Mouse (Mus musculus) layer of hippocampus, postnatal 36 days (tissue): ENCODE results near the gene Gzmb. TPM values are rescaled to one million over a fixed set of nuclear protein-coding genes. Genes with fewer than 3 reads are reported as not detected.
"Not testable (repeated sequence)": the region's sequence is repeated elsewhere in the genome, so short reads cannot be mapped to it uniquely, and the experiment has no call there.

Experiments
- DNase-seq, 2 experiments: peaks; one replicate each; pipeline ENCODE4 v3.0.0; 2022
- total RNA-seq, 2 experiments: library from RNA; stranded (reverse); gene quantifications; 2 replicates each; pipeline ENCODE4 v1.2.3; 2021

Gene Gzmb
- not detected for total RNA-seq

DNA sequence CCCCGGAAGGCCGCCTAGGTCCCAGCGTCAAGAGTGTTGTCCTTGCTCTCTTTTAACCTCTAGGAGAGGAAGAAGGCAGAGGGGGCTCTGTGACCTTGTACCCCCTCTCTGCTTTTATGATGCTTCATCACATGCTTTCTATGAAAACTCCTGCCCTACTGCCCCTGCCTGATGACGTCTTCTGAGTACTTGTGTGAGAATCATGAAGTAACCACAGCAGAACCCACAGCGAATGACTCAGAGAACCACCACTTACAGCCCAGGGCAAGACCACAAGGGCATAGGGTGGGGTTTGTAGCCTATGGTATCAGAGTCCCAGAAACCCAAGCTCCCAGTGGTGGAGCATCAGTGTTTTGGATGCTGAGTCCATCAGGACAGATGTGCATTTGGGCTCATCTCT, at the start of gene Gzmb:
Gene Gzmb, minus strand, starts transcription at position 108 of the 400 bp plus-strand sequence.
- no peak for DNase-seq

DNA sequence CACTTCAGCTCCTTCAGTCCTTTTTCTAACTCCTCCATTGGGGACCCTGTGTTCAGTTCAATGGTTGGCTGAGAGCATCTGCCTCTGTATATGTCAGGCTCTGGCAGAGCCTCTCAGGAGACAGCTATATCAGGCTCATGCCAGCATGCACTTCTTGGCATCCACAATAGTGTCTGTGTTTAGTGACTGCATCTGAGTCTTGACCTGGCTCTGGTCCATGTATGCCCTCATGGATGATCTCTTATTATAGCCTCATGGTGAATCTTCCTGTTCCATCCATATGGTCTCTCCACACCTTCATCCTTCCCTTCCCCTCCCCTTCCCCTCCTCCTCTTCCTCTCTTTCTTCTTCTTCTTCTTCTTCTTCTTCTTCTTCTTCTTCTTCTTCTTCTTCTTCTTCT, 49.7 kb upstream of the Gzmb start:
- not testable (repeated sequence) for DNase-seq

DNA sequence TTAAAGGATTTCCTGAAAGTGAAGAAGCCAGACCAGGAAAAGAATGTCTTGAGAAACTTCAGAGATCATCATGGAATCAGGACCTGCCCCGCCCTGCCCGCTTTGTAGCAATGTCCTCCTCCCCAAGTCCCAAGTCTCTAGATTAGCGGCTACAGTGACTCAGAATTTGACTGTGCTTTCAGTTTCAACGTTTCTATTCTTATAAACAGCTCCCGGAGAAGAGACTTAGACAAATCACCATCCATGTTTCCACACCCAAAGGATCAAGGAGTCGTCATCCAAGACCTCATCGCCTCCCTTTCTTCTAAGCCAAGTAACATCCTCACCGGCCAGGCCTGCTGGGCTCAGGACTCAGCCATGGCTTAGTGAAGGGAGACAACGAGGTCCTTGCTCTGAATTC, 48.2 kb upstream of the Gzmb start:
- DNase-seq = no peak

DNA sequence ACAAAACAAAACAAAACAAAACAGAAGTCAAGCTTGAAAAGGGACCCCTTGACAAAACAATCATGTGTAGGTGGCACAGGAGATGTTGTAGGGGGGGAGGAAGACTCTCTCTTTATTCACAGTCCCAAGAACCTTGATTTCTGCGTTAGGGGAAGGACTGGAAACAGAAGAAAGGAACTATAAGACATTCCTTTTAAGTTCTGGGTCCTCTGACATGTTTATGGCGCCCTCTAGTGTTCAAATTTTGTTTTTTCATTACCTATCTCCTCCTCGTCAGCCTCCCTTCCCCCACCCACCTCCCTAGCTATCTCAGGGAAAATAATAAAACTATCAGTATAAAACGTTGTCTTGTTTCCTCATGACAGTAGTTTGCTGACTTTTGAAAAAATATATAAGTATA, 42.1 kb upstream of the Gzmb start:
- no peak for DNase-seq

DNA sequence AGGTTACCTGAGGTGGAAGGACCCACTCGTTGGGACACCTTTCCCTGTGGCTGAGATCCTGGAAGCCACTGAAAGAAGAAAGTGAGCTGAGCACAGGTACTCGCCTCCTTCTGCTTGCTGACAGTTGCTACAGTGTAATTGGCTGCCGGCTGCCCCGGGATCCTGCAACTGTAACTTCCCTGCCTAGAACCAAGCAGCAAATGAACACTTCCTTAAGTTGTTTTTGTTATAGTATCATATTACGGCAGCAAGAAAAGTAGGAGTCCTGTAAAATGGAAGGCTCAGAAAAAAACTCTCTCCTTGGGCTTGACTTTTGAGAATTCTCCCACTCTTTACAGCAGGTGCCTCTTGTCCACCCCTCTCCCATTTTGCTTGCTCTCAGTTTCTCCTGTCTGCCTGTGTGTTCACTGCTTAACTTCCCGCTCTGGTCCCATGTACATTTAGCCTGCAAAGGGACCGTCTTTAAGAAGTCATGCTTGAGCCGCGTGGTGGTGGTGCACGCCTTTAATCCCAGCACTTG, 41.5 kb upstream of the Gzmb start:
- no peak for DNase-seq

DNA sequence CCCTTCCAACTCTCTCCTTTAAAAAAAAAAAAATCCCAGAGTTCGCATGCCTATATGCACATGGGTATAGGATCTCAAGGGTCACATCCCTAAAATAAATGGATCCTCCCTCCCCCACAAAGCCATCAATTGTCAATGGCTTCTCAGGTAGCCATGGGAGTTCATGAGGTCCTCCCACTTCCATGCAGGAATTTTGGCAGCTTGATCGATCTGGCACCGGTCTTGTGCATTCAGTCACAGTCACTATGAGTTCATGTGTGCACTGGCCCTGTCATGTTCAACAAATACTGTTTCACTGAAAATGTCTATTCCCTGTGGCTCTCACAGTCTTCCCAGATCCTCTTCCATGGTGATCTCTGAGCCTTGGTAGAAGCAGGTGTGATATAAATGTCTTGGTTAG, 40.0 kb upstream of the Gzmb start:
- DNase-seq = no peak

DNA sequence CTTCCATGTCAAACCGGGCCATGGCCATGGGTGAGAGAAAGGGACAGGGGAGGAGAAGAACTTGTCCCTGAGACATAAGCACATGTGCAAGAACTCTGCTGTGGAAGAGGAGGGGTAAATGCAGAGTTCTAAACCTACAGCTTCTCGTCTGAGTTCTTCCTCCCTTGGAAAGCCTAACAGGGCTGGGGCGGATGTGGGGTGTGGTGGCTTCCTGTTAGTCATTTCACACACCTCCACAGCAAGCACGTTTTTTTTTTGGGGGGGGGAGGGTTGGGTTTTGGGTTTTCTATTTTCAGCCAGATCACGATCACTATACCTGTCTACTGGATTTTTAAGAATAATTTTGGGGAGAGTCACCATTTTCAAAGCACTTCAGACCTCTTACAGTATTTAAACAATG, 34.7 kb upstream of the Gzmb start:
- DNase-seq = no peak

DNA sequence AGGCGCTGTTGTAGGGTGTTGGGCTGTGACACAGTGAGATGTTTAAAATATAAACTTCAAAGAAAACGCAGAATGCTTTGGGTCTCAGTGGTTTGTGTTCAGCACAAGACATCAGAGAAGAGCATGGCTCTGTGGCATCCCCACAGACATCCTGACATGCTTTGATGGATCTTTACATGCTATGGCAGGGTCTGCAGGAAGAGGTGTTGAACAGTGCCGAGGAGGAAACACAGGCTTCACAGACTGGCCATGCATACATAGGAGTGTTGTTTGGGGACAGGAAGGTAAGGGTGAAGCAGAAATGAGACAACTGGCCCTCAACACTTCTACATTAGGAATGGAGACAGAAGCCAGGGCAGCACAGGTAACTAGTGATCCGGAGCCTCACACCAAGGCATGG, 34.0 kb upstream of the Gzmb start:
- no peak for DNase-seq

DNA sequence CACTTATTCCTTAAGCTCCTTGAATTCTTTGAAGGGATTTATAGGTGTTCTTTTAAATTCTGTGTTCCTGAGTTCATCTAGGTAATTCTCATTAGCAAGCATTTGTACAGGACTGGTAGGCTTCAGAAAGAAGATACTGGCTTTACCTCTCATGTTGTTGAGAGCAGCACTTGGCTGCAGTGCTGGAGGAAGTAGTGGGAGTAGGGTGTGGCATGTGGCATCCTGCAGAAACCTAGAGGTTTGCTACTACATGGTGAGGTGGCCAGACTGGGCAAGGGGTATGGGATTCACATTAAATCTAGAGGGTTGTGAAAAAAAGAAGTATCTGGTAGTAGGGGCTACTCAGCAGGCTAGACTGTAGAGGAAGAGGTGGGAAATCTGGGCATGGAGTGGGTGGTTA, 31.1 kb upstream of the Gzmb start:
- no peak for DNase-seq

DNA sequence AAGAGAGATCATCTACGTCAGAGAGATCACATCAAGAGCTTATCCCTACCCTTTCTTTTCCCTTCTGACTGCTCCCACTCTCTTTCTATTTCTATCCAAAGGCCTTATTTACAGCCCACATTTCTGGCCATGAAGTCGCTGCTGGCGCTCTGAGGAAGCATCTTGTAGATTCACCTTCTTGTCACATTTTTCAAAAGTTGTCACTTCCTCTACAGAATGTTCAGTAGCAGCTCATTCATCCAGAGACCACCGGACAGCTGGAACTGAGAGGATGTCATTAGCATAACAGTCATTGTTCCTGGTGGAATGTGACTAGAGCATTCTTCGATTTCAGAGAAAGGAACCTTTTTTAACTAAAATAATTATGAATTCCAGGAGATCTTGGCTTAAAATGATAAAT, 26.6 kb upstream of the Gzmb start:
- no peak for DNase-seq

DNA sequence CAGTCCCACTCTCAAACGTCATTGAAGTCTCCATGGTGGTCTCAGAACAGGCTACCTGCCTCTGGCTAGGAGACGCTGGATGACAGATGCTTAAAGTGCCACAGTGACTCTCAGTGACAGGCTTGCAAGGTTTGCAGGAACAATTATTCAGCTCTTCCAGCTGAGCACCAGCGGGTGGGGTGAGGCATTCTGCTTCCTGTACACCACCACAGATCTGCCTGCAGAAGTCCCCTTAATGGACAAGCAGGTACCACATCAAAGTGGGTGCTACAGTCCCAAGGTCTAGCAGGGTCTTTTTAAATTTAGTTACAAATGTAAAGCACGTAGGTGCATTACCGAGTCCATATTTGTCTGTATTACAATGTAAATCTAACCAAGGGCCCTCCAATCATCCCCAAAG, 25.7 kb upstream of the Gzmb start:
- no peak for DNase-seq

DNA sequence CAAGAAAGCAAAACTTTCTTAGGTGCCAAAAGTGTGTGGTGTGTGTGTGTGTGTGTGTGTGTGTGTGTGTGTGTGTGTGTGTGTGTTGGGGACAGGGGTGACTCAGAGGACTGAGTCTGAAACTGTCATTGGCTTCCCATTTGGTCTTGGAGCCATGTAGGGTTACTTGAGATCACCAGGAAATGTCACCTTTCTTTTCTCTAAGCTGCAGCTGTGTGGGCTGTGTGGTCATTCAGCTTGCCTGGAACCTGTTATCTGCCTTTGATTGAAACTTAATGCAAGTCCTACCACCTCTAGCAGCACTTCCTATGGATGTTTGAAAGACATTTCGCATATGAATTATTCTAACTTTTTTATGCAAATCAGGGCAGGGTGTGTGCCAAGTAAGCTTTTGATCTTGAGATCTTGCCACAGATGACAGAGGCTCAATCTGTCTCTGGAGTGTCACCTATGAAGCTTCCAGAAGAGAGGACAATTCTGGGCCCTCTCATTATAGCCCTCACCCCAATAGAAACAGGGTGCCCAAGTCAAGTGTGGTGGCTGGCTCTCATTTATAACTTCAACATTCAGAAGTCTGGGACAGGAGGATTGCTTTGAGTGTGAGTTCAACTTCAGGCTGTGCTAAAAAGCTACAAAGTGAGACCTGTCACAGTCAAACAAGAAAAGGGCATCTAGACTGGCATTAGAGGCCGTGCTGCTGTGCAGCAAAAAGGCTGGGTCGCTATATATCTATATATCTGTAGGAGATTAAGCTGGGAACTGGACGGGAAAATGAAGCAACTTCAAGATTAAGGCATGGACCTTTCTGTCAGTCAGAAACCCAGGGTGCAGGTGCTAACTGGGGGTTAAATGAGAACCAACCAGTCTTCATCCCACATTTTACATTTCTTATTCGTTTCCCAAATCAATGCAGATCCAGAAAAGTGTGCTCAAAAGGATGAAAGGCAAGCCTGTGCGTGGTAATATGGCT, 22.6 kb upstream of the Gzmb start:
- no peak for DNase-seq

DNA sequence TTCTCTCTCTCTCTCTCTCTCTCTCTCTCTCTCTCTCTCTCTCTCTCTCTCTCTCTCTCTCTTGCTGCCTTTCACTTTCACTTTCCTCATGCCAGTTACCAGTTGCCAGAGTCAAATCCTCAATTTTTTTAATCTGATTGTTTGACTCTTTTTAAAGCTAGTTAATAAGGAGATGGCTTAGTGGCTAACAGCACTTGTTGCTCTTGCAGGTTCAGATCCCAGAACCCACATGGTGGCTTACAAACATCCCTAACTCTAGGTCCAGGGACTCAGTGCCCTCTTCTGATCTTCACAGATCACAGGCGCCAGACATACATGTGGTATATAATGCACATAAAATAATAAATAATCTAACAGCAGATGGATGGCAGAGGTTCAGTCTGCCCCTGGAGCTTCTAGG, 21.8 kb upstream of the Gzmb start:
- DNase-seq = no peak

DNA sequence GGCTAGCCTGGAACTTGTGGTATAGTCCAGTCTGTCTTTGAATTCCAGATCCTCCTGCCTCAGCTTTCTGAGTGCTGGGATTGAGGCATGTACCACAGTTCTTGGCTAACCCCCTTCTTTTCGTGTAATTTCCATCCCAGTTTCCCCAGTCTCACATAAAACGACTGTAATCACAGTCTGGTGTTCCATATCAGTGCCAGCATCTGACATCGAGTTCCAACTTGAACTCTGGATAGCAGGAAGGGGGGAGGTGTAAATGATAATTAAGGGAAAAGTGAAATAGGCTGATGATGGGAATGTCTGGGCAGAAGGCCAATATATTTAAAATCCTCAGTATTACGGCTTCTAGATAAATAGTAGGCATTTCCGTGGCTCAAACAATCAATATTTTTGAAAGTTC, 19.0 kb upstream of the Gzmb start:
- DNase-seq = no peak

DNA sequence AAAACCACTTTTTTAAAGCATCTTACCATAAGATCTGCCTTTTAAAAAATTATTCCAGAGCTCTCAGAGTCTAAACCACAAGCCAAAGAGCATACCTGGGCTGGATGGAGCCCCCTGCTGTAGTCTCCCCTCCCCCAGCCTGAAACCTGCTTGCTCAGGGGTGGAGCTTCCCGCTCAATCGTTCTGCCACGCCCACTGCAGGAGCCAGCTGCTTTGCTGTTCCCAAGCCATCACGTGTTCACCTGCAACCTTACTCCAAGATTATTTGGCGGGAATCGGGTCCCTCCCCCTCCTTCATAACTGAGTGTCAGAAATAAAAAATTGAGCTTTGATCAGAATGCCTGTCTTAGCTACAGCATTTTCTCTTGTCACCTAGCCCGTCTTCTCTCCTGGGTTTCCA, 16.6 kb upstream of the Gzmb start:
- DNase-seq = not testable (repeated sequence)

DNA sequence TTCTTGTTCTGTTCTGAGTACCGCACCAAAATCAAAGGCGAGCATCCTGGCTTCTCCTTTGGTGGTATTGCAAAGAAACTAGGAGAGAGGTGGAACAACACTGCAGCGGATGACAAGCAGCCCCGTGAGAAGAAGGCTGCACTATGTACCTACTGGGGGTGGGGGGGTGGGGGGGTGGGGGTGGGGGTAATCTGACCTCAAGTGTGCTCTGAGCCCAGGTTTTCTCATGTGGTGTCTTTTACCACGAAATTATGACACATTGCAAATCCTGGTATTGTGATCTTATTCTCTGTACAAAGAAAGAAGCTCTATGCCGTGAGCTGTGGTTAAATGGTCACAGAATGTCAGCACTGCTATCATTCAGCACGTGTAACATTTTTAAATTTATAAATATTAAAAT, 14.0 kb upstream of the Gzmb start:
- DNase-seq = not testable (repeated sequence)

DNA sequence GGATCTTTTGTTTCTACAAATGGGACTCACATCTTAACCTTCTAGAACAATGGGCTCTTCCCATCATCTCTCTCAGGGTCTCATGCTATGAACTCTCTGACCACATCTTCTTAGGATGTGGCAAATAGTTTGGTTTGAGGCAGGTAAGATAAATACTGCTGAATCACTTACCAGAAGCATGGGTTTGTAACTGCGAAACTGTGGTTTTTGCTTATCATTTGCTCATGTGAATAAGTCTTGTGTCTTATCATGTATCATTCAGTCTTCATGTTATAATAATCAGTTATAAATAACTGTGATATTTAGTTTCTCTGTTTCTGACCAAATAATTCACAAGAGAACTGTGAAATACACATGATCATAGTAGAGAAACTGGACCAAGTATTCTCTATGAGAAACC, 4.0 kb upstream of the Gzmb start:
- DNase-seq = no peak

DNA sequence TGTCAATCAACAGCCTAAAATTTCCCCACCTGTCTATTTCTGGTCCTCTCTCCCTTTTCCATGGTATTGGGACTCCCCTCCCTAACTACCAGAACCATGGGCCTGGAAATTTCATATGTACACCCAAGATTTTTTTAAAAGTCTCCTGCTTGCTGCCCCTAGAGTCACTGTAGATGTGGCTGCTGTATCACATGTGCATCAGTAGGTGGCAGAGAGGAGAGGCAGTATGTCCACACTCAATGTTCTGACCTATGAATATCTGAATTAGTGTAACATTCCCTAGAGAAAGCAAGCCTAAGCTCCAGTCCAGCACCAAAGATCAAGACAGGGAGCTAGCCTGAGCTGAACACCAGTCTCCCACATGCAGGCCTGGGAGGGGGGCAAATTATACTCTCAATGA, 21.7 kb downstream of the Gzmb start:
- no peak for DNase-seq

DNA sequence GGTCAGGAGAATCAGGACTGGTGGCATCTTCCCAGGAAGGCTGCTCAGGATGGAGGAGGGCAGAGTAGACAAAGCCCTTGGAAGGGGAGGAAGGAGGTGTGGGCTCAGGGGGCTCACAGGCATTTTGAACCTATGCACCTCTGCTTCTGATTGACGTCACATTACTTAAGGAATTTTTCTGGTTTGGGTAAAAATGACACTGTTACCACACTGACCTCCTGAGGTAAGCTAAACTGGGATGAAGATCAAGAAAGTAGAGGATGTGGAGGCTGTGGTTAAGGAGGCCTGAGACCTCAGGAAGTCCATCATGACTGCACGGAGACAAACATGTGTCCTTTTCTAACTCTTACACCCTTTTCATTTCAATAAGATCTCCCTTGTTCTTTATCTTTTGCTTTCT, 27.5 kb downstream of the Gzmb start, which contains the start of gene Gzmc:
Gene Gzmc, minus strand, starts transcription at position 101 of the 400 bp plus-strand sequence.
- no peak for DNase-seq

DNA sequence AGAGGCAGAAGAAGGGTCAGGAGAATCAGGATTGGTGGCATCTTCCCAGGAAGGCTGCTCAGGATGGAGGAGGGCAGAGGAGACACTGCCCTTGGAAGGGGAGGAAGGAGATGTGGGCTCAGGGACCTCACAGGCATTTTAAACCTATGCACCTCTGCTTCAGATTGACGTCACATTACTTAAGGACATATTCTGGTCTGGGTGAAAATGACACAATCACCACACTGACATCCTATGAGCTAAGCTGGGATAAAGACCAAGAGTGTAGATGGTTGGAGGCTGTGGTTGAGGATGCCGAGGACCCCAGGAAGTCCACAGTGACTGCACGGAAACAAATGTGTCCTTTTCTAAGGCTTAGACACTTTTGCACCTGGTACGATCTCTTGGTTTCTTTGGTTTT, 50.7 kb downstream of the Gzmb start, which contains the start of gene Gzmf:
Gene Gzmf, minus strand, starts transcription at position 101 of the 400 bp plus-strand sequence.
- no peak for DNase-seq
